Comparison of ENCODE assay signal across 8 mouse cellular contexts in the genomic region with DNA sequence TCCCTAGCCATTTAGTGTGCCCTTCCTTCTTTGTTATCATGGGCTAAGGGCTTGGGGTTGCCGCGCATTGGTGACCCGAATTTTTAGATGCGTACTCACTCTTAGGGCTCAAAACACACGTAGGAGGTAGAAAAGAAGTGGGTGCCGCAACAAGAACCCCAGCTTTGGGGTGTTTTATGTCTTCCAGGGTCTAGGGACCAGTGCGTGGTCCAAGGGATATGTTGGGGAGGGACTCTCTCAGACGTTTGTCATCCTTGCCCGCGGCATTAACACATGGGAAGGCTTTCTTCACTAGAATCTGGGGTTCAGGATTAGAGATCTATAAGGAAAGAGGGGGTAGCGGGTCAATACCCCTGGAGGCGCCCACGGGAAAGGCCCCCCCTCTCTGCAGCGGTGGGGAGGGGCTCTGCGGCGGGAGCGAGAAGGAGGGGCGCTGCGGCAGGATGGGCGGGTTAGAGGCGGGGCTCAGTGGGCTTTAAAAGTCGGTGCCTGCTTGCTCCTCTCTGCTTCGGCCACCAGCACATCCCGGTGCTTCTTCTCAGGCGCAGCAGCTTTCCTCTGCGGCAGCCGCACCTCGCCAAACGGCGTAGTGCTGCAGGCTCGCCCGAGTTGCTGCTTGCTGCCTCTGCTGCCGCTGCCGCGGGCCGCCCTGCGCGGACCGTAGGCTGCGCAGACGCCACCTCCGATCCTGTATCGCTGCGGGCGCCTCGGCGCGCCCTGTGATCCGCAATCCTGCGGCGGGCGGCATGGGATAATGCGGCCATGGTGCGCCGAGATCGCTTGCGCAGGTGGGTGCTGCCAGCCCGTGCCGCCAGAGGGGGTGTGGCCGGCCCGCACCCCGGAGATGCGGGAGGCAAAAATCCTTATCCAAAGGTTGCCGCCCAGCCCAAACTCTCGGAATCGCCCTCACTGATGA. TPM values are rescaled to one million over a fixed set of nuclear protein-coding genes. Genes with fewer than 3 reads are reported as not detected.
A peak's percentile ranks its signal among the peaks of the same experiment; 100 is the strongest.
DNase-seq lines count a peak whose midpoint lies in the region; ATAC-seq and TF ChIP-seq lines count a peak whose summit lies in the region.

No protein-coding gene starts in this region.

- intact Hi-C loops in gastrocnemius, postnatal 14 days (cut with DNase I; ENCODE audit: low total_unique reads), result no loop called here

- peak overlapping the region; percentile 20 for H3K4me3 ChIP-seq in erythroblast, embryonic 14.5 days (replicated peaks)
- peak overlapping the region; percentile 55 for H3K4me3 ChIP-seq in hindbrain, postnatal 0 days (ENCODE audit: low read length)

- 49% methylated on average over 65 of the region's 66 CpGs for WGBS in hindbrain, postnatal 0 days

- peak overlapping the region; percentile 64 for H3K4me2 ChIP-seq in hindbrain, postnatal 0 days (ENCODE audit: low read depth, low read length)

- peak; percentile 62 to 74 for DNase-seq in cerebellum, postnatal 4 days (ENCODE audit: low spot score in 2 of 2)
- peak; percentile 84 for DNase-seq in gastrocnemius, postnatal 14 days
- DNase-seq in hindbrain, postnatal 0 days (ENCODE audit: low spot score), result peak; percentile 86
- DNase-seq in left cerebral cortex, adult 9 months (ENCODE audit: low spot score in 2 of 2), result peak; percentile 45 to 74
- DNase-seq in lung, postnatal 36 days, result peak; percentile 63
- peak; percentile 87 to 89 for DNase-seq in right cerebral cortex, postnatal 10 days (ENCODE audit: low spot score in 2 of 2)

- TF ChIP-seq CTCF in hindbrain, postnatal 0 days (IDR thresholded peaks at IDR 0.05; ENCODE audit: low read depth), result no peak; the same call in 1 of the 2 replicates

- H3K4me1 ChIP-seq in erythroblast, embryonic 14.5 days (ENCODE audit: control insufficient read depth), result peaks cover 2% of the 10 kb centered on the region; the same call in 1 of the 2 replicates
- no peaks in the 10 kb centered on the region for H3K4me1 ChIP-seq in hindbrain, postnatal 0 days (ENCODE audit: insufficient read depth, low read length)

- H3K27ac ChIP-seq in hindbrain, postnatal 0 days, result peak overlapping the region; percentile 84

- H3K9ac ChIP-seq in hindbrain, postnatal 0 days (replicated peaks; ENCODE audit: low read length), result peak overlapping the region; percentile 72

- H3K9me3 ChIP-seq in erythroblast, embryonic 14.5 days (ENCODE audit: control insufficient read depth, low read length), result peaks cover 38% of the 10 kb centered on the region
- 0 out of 2 replicates have a peak, but pooled peaks cover 4% of the 10 kb centered on the region for H3K9me3 ChIP-seq in hindbrain, postnatal 0 days (ENCODE audit: low read length)

- H3K27me3 ChIP-seq in erythroblast, embryonic 14.5 days (ENCODE audit: control insufficient read depth), result peaks cover 74% of the 10 kb centered on the region
- H3K27me3 ChIP-seq in hindbrain, postnatal 0 days (ENCODE audit: insufficient read depth, low read length), result no peaks in the 10 kb centered on the region

- no peak for ATAC-seq in erythroblast, adult 5-6 weeks (replicated peaks; ENCODE audit: low FRiP score, poor library complexity, severe bottlenecking)
- peak; percentile 81 for ATAC-seq in hindbrain, postnatal 0 days

- no peaks in the 10 kb centered on the region; the same call in 1 of the 2 replicates for H3K36me3 ChIP-seq in erythroblast, embryonic 14.5 days (ENCODE audit: control insufficient read depth)
- peaks cover 5% of the 10 kb centered on the region; the same call in 1 of the 2 replicates for H3K36me3 ChIP-seq in hindbrain, postnatal 0 days (ENCODE audit: insufficient read depth, low read length)

RNA-seq across cellular contexts. Expression of gene Mest, which starts 14.5 kb away (rescaled TPM):
- polyA plus RNA-seq in erythroblast, embryonic 14.5 days (2012), result 0.44 and 0.54 TPM in 2 replicates
- total RNA-seq in erythroblast, adult 5-6 weeks (2015; ENCODE audit: low replicate concordance), result not detected in 2 replicates
- not detected in 2 replicates for total RNA-seq in erythroblast, adult 5-6 weeks (2017; ENCODE audit: low replicate concordance)
- total RNA-seq in gastrocnemius, postnatal 14 days (2021), result 100 to 1,000 TPM in 1 of 2 experiments, 10 to 100 TPM in 1; 64.5 to 101 TPM
- total RNA-seq in hindbrain, postnatal 0 days (2014; rRNA removed), result 237 and 326 TPM in 2 replicates
- 152 and 154 TPM in 2 replicates for polyA plus RNA-seq in hindbrain, postnatal 0 days (2015; fragmentation: Nextera tagmentation; extraction: Ambion mirVana)

RNA-seq across cellular contexts. Expression of gene Cep41, which starts 44.3 kb away (rescaled TPM):
- polyA plus RNA-seq in erythroblast, embryonic 14.5 days (2012), result 1.3 TPM in 2 replicates
- 3.5 and 5.0 TPM in 2 replicates for total RNA-seq in erythroblast, adult 5-6 weeks (2015; ENCODE audit: low replicate concordance)
- 0.77 and 4.5 TPM in 2 replicates for total RNA-seq in erythroblast, adult 5-6 weeks (2017; ENCODE audit: low replicate concordance)
- total RNA-seq in gastrocnemius, postnatal 14 days (2021), result 1 to 10 TPM; 1.3 to 2.1 TPM
- total RNA-seq in hindbrain, postnatal 0 days (2014; rRNA removed), result 6.1 and 9.8 TPM in 2 replicates
- 8.2 TPM in 2 replicates for polyA plus RNA-seq in hindbrain, postnatal 0 days (2015; fragmentation: Nextera tagmentation; extraction: Ambion mirVana)

Comparison
In these comparisons a context has a peak if more than half of its experiments do, and no peak if none do; other contexts are left out.
1. RNA of gene Mest, which starts 14.5 kb away (total RNA-seq): 237 to 326 TPM in hindbrain, postnatal 0 days and 64.5 to 101 TPM in gastrocnemius, postnatal 14 days; not detected in erythroblast, adult 5-6 weeks; every median in the first group is over 10 times any median in the second.
2. Peak in every context shown above with its lines, with median percentiles within 50 percentile points of each other: DNase-seq.